Mouse (Mus musculus): ENCODE measurements around the gene Gal3st4.

Gene Gal3st4

GRCm38 (mm10) chr5:138262001-138262400 is 10.6 kb downstream of the Gal3st4 start:
- no peak for DNase-seq (ENCODE audit: low spot score in 2 of 2)

GRCm38 (mm10) chr5:138260834-138261233 is 11.8 kb downstream of the Gal3st4 start:
- no peak for DNase-seq (ENCODE audit: low spot score in 2 of 2)

- DNase-seq (ENCODE audit: low spot score in 2 of 2): no peak
These were observed 12.6 kb downstream of the Gal3st4 start for GRCm38 (mm10) chr5:138260051-138260450.

GRCm38 (mm10) chr5:138258993-138259392 is 13.6 kb downstream of the Gal3st4 start:
- DNase-seq (ENCODE audit: low spot score in 2 of 2): no peak

- no peak for DNase-seq (ENCODE audit: low spot score in 2 of 2)
These were observed 14.1 kb downstream of the Gal3st4 start for GRCm38 (mm10) chr5:138258542-138258941.

GRCm38 (mm10) chr5:138258078-138258477 is 14.6 kb downstream of the Gal3st4 start:
- DNase-seq (ENCODE audit: low spot score in 2 of 2): no peak

- no peak for DNase-seq (ENCODE audit: low spot score in 2 of 2)
These were observed 15.1 kb downstream of the Gal3st4 start for GRCm38 (mm10) chr5:138257585-138257978.

GRCm38 (mm10) chr5:138256966-138257584 is 15.6 kb downstream of the Gal3st4 start:
- DNase-seq (ENCODE audit: low spot score in 2 of 2): no peak

- DNase-seq (ENCODE audit: low spot score in 2 of 2): peak in 1 of 2 experiments; percentile 40
These were observed 16.6 kb downstream of the Gal3st4 start for GRCm38 (mm10) chr5:138256094-138256467.

- DNase-seq (ENCODE audit: low spot score in 2 of 2): peak; percentile 98 to 99
These were observed 17.1 kb downstream of the Gal3st4 start, which contains the start of gene Lamtor4 for GRCm38 (mm10) chr5:138255353-138256093. Gene Lamtor4 (plus strand): TSS chr5:138255482.

- DNase-seq (ENCODE audit: low spot score in 2 of 2): no peak
These were observed 19.6 kb downstream of the Gal3st4 start for GRCm38 (mm10) chr5:138253061-138253460.

- no peak for DNase-seq (ENCODE audit: low spot score in 2 of 2)
These were observed 21.5 kb downstream of the Gal3st4 start for GRCm38 (mm10) chr5:138251144-138251543.

- no peak for DNase-seq (ENCODE audit: low spot score in 2 of 2)
These were observed 31.1 kb downstream of the Gal3st4 start for GRCm38 (mm10) chr5:138241511-138241910.

GRCm38 (mm10) chr5:138234224-138234623 is 38.4 kb downstream of the Gal3st4 start:
- no peak for DNase-seq (ENCODE audit: low spot score in 2 of 2)

- no peak for DNase-seq (ENCODE audit: low spot score in 2 of 2)
These were observed 38.9 kb downstream of the Gal3st4 start for GRCm38 (mm10) chr5:138233778-138234177.

- DNase-seq (ENCODE audit: low spot score in 2 of 2): no peak
These were observed 43.1 kb downstream of the Gal3st4 start for GRCm38 (mm10) chr5:138229511-138229910.

GRCm38 (mm10) chr5:138228026-138228425 is 44.6 kb downstream of the Gal3st4 start:
- peak in 1 of 2 experiments; percentile 34 for DNase-seq (ENCODE audit: low spot score in 2 of 2)

GRCm38 (mm10) chr5:138227367-138227766 is 45.3 kb downstream of the Gal3st4 start:
- DNase-seq (ENCODE audit: low spot score in 2 of 2): no peak

GRCm38 (mm10) chr5:138226491-138226890 is 46.1 kb downstream of the Gal3st4 start:
- no peak for DNase-seq (ENCODE audit: low spot score in 2 of 2)

- DNase-seq (ENCODE audit: low spot score in 2 of 2): no peak
These were observed 46.9 kb downstream of the Gal3st4 start, which contains the start of gene Nxpe5 for GRCm38 (mm10) chr5:138225700-138226099. Gene Nxpe5 (plus strand): TSS chr5:138225898.

- DNase-seq (ENCODE audit: low spot score in 2 of 2): peak; percentile 38 to 51
These were observed 49.4 kb downstream of the Gal3st4 start for GRCm38 (mm10) chr5:138223287-138223686.

- peak; percentile 73 to 89 for DNase-seq (ENCODE audit: low spot score in 2 of 2)
These were observed 50.5 kb downstream of the Gal3st4 start for GRCm38 (mm10) chr5:138222111-138222510.

- DNase-seq (ENCODE audit: low spot score in 2 of 2): no peak
These were observed 52.8 kb downstream of the Gal3st4 start for GRCm38 (mm10) chr5:138219864-138220263.

Data from right cerebral cortex, postnatal 10 days (tissue).